Mouse (Mus musculus): ENCODE data around the gene 1700017D01Rik. TPM values are rescaled to one million over a fixed set of nuclear protein-coding genes. Genes with fewer than 3 reads are reported as not detected.

Gene 1700017D01Rik
- polyA plus RNA-seq, 1 experiment from 2014 or later = not detected

Other genes with a start within 250 kb of the 1700017D01Rik start
- gene Tmem109, start 248.9 kb downstream of the 1700017D01Rik start, polyA plus RNA-seq (2016; fragmentation: Nextera tagmentation; extraction: Ambion mirVana) = 28.2 and 28.5 TPM in 2 replicates
- 24.1 and 25.6 TPM in 2 replicates for gene Prpf19, start 235.6 kb downstream of the 1700017D01Rik start, polyA plus RNA-seq (2016; fragmentation: Nextera tagmentation; extraction: Ambion mirVana)
- not detected in 2 replicates for gene Zp1, start 210.2 kb downstream of the 1700017D01Rik start, polyA plus RNA-seq (2016; fragmentation: Nextera tagmentation; extraction: Ambion mirVana)
- gene Ptgdr2, start 193.7 kb downstream of the 1700017D01Rik start, polyA plus RNA-seq (2016; fragmentation: Nextera tagmentation; extraction: Ambion mirVana) = 0.05 and 0.06 TPM in 2 replicates
- gene Ccdc86, start 181.6 kb downstream of the 1700017D01Rik start, polyA plus RNA-seq (2016; fragmentation: Nextera tagmentation; extraction: Ambion mirVana) = 31.9 and 32.9 TPM in 2 replicates
- gene Ms4a10, start 156.2 kb downstream of the 1700017D01Rik start, polyA plus RNA-seq (2016; fragmentation: Nextera tagmentation; extraction: Ambion mirVana) = not detected in 2 replicates
- gene Ms4a15, start 137.6 kb downstream of the 1700017D01Rik start, polyA plus RNA-seq (2016; fragmentation: Nextera tagmentation; extraction: Ambion mirVana) = not detected in 2 replicates
- not detected in 2 replicates for gene Ms4a18, start 112.8 kb downstream of the 1700017D01Rik start, polyA plus RNA-seq (2016; fragmentation: Nextera tagmentation; extraction: Ambion mirVana)
- not detected in 2 replicates for gene Ms4a8a, start 49.8 kb downstream of the 1700017D01Rik start, polyA plus RNA-seq (2016; fragmentation: Nextera tagmentation; extraction: Ambion mirVana)
- gene 1700025F22Rik, start 34.4 kb upstream of the 1700017D01Rik start, polyA plus RNA-seq (2016; fragmentation: Nextera tagmentation; extraction: Ambion mirVana) = not detected in 2 replicates
- gene Ms4a13, start 65.9 kb upstream of the 1700017D01Rik start, polyA plus RNA-seq (2016; fragmentation: Nextera tagmentation; extraction: Ambion mirVana) = not detected in 2 replicates
- gene Ms4a12, start 101.6 kb upstream of the 1700017D01Rik start, polyA plus RNA-seq (2016; fragmentation: Nextera tagmentation; extraction: Ambion mirVana) = not detected in 2 replicates
- not detected in 2 replicates for gene Ms4a1, start 135.4 kb upstream of the 1700017D01Rik start, polyA plus RNA-seq (2016; fragmentation: Nextera tagmentation; extraction: Ambion mirVana)
- not detected in 2 replicates for gene Ms4a5, start 153.0 kb upstream of the 1700017D01Rik start, polyA plus RNA-seq (2016; fragmentation: Nextera tagmentation; extraction: Ambion mirVana)
- gene Ms4a14, start 183.6 kb upstream of the 1700017D01Rik start, polyA plus RNA-seq (2016; fragmentation: Nextera tagmentation; extraction: Ambion mirVana) = not detected in 2 replicates
- 0.48 and 1.7 TPM in 2 replicates for gene Ms4a7, start 205.3 kb upstream of the 1700017D01Rik start, polyA plus RNA-seq (2016; fragmentation: Nextera tagmentation; extraction: Ambion mirVana)
- 1.3 and 1.4 TPM in 2 replicates for gene Ms4a4a, start 244.6 kb upstream of the 1700017D01Rik start, polyA plus RNA-seq (2016; fragmentation: Nextera tagmentation; extraction: Ambion mirVana)

Data from liver, embryonic 12.5 days (tissue).